Mouse (Mus musculus) liver, embryonic 13.5 days (tissue): Measurements from ENCODE around the gene Samd13. TPM values are rescaled to one million over a fixed set of nuclear protein-coding genes. Genes with fewer than 3 reads are reported as not detected.

ENCODE experiments used
- ATAC-seq: fragments of 200-750 bp; cut with Nextera tagmentation; 2 replicates; pipeline ENCODE4 v1.8.0; 2017; ENCODE audit warnings: low read depth, mild to moderate bottlenecking, moderate number of reproducible peaks, moderate library complexity
- DNase-seq: peaks from one replicate; pipeline ENCODE4 v3.0.0; 2022
- H3K27ac ChIP-seq: fragments of 300-500 bp; sonication (generic); 2 replicates; pipeline ENCODE4 v1.5.1; 2015; ENCODE audit warnings: moderate library complexity, mild to moderate bottlenecking, inconsistent platforms
- H3K27me3 ChIP-seq: fragments of 300-500 bp; sonication (generic); 2 replicates; pipeline ENCODE4 v1.6.1; 2015; ENCODE audit warnings: mild to moderate bottlenecking, inconsistent platforms
- H3K36me3 ChIP-seq: fragments of 300-500 bp; sonication (generic); 2 replicates; pipeline ENCODE4 v1.6.1; 2015; ENCODE audit warnings: mild to moderate bottlenecking, inconsistent platforms
- H3K4me1 ChIP-seq: fragments of 300-500 bp; sonication (generic); replicated peaks from 2 replicates; pipeline ENCODE4 v1.6.1; 2015; ENCODE audit warnings: inconsistent platforms
- H3K4me2 ChIP-seq: fragments of 300-500 bp; sonication (generic); 2 replicates; pipeline ENCODE4 v1.6.1; 2015; ENCODE audit warnings: inconsistent platforms, mild to moderate bottlenecking, moderate library complexity
- H3K4me3 ChIP-seq: fragments of 300-500 bp; sonication (generic); replicated peaks from 2 replicates; pipeline ENCODE4 v1.5.1; 2015; ENCODE audit warnings: mild to moderate bottlenecking, inconsistent platforms
- H3K9ac ChIP-seq: fragments of 300-500 bp; sonication (generic); 2 replicates; pipeline ENCODE4 v1.6.1; 2015; ENCODE audit warnings: mild to moderate bottlenecking, inconsistent platforms
- H3K9me3 ChIP-seq: fragments of 300-500 bp; sonication (generic); replicated peaks from 2 replicates; pipeline ENCODE4 v1.6.1; 2016; ENCODE audit warnings: inconsistent platforms
- WGBS: fragments of 180-500 bp; shearing (Covaris S2); methylation state at CpG from one replicate; pipeline ENCODE4 v1.1.7; 2015; ENCODE audit not compliant: insufficient replicate concordance; 5-methylcytosine and 5-hydroxymethylcytosine counted together
- polyA plus RNA-seq: library from polyadenylated mRNA; unstranded; fragments of >200 nt; fragmentation: Nextera tagmentation; extraction: Ambion mirVana; gene quantifications from 2 replicates; pipeline ENCODE4 v1.2.1, GENCODE M21; 2015

The Samd13 gene
- polyA plus RNA-seq, 1 experiment from 2014 or later: 0.22 TPM

- Histone ChIP-seq H3K9me3 (no peaks in the 10 kb centered on the region), H3K36me3 (no peaks in the 10 kb centered on the region), H3K4me3 (no peak overlapping the region), H3K27ac (no peak overlapping the region), H3K4me1 (no peaks in the 10 kb centered on the region), H3K9ac (no peak overlapping the region), H3K4me2 (no peak overlapping the region), H3K27me3 (no peaks in the 10 kb centered on the region)
- ATAC-seq (no peak), DNase-seq (no peak)
- WGBS: 48% methylated on average over 4 of the region's 4 CpGs
These were observed 43.5 kb downstream of the Samd13 start for GRCm38 (mm10) chr3:146641818-146642427.

DNA sequence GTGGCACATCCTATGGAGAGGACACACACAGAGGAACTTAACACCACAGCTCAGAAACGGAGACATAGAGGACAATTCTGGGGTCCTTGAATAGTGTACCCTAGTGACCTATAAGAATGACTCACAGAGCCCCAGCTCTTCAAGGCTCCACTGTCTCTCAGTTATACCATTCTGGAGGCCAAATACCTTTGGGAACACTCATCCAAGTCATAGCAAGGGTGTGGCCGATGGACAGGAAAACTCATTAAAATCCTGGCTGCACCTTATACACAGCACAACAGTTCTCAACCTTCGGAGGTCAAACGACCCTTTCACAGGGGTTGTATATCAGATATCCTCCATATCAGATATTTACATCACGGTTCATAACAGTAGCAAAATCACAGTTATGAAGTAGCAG, 52.9 kb downstream of the Samd13 start:
- Histone ChIP-seq H3K36me3 (no peaks in the 10 kb centered on the region), H3K9me3 (no peaks in the 10 kb centered on the region), H3K27me3 (no peaks in the 10 kb centered on the region), H3K27ac (no peak overlapping the region), H3K9ac (no peak overlapping the region), H3K4me3 (no peak overlapping the region), H3K4me2 (no peak overlapping the region), H3K4me1 (no peaks in the 10 kb centered on the region; the same call in 1 of the 2 replicates)
- no peak for ATAC-seq
- WGBS: 63% methylated on average over 5 of the region's 5 CpGs
- no peak for DNase-seq

- ATAC-seq (no peak), DNase-seq (no peak)
- no peak overlapping the region for H3K4me2 ChIP-seq
- no peak overlapping the region for H3K4me3 ChIP-seq
- H3K36me3 ChIP-seq: no peaks in the 10 kb centered on the region
- no peak overlapping the region for H3K9ac ChIP-seq
- H3K9me3 ChIP-seq: no peaks in the 10 kb centered on the region
- 45% methylated on average over 8 of the region's 8 CpGs for WGBS
- no peaks in the 10 kb centered on the region for H3K27me3 ChIP-seq
- H3K27ac ChIP-seq: no peak overlapping the region
- H3K4me1 ChIP-seq: no peaks in the 10 kb centered on the region; the same call in 1 of the 2 replicates
These were observed 57.0 kb downstream of the Samd13 start for GRCm38 (mm10) chr3:146628227-146628982.

- H3K36me3 ChIP-seq: no peaks in the 10 kb centered on the region
- no peak for DNase-seq
- ATAC-seq: no peak
- no peak overlapping the region for H3K27ac ChIP-seq
- no peaks in the 10 kb centered on the region; the same call in 1 of the 2 replicates for H3K4me1 ChIP-seq
- no peak overlapping the region for H3K4me3 ChIP-seq
- no peak overlapping the region for H3K4me2 ChIP-seq
- H3K9ac ChIP-seq: no peak overlapping the region
- no peaks in the 10 kb centered on the region for H3K27me3 ChIP-seq
- H3K9me3 ChIP-seq: no peaks in the 10 kb centered on the region
- WGBS: 76% methylated on average over 4 of the region's 4 CpGs
These were observed 59.6 kb downstream of the Samd13 start for GRCm38 (mm10) chr3:146625766-146626165.

GRCm38 (mm10) chr3:146621966-146622365, 63.4 kb downstream of the Samd13 start:
- H3K4me1 ChIP-seq: peaks cover 11% of the 10 kb centered on the region
- WGBS: 73% methylated on average over 11 of the region's 11 CpGs
- no peak for ATAC-seq

GRCm38 (mm10) chr3:146620555-146621249, 64.7 kb downstream of the Samd13 start:
- ATAC-seq (no peak), DNase-seq (no peak)
- no peaks in the 10 kb centered on the region for H3K9me3 ChIP-seq
- peaks cover 11% of the 10 kb centered on the region for H3K4me1 ChIP-seq
- H3K4me3 ChIP-seq: no peak overlapping the region
- no peak overlapping the region for H3K27ac ChIP-seq
- H3K9ac ChIP-seq: no peak overlapping the region
- no peaks in the 10 kb centered on the region for H3K36me3 ChIP-seq
- no peaks in the 10 kb centered on the region for H3K27me3 ChIP-seq
- WGBS: 65% methylated on average over 14 of the region's 14 CpGs
- no peak overlapping the region for H3K4me2 ChIP-seq

More at GRCm38 (mm10) chr3:146621966-146622365, 63.4 kb downstream of the Samd13 start:
- H3K27me3 ChIP-seq: no peaks in the 10 kb centered on the region
- no peak for DNase-seq
- H3K27ac ChIP-seq: no peak overlapping the region
- H3K9me3 ChIP-seq: no peaks in the 10 kb centered on the region
- H3K36me3 ChIP-seq: no peaks in the 10 kb centered on the region
- no peak overlapping the region for H3K4me3 ChIP-seq
- no peak overlapping the region for H3K9ac ChIP-seq
- H3K4me2 ChIP-seq: no peak overlapping the region

DNA sequence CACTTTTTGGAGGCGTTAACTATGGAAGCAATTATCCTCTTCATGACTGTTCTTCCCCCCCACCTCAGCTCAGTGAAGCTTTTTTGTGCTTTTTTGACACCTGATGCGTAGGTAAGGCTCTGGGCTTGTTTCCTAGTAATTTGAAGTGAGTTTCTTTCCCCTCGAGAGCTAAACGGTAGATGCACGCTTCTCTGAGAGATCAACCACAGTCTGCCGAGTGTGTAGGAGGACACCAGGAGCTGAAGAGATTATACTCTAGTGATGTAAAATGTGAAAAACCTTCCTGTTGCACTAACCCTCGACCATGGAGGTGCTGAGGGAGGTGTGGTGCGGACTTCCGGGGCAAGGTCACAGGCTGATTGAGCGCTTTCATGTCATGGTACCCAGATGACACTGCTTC, 65.3 kb downstream of the Samd13 start:
- Histone ChIP-seq H3K4me1 (peaks cover 15% of the 10 kb centered on the region), H3K9me3 (no peaks in the 10 kb centered on the region), H3K36me3 (no peaks in the 10 kb centered on the region), H3K27ac (no peak overlapping the region), H3K4me3 (no peak overlapping the region), H3K9ac (no peak overlapping the region), H3K4me2 (no peak overlapping the region), H3K27me3 (no peaks in the 10 kb centered on the region)
- DNase-seq (no peak), ATAC-seq (no peak)
- WGBS: 74% methylated on average over 10 of the region's 10 CpGs

GRCm38 (mm10) chr3:146618357-146618756, 67.0 kb downstream of the Samd13 start:
- ATAC-seq: peak; percentile 59
- H3K9ac ChIP-seq: no peak overlapping the region
- 32% methylated on average over 4 of the region's 4 CpGs for WGBS
- no peaks in the 10 kb centered on the region for H3K27me3 ChIP-seq
- no peak overlapping the region for H3K4me2 ChIP-seq
- H3K9me3 ChIP-seq: no peaks in the 10 kb centered on the region
- peaks cover 15% of the 10 kb centered on the region for H3K4me1 ChIP-seq
- no peaks in the 10 kb centered on the region for H3K36me3 ChIP-seq
- no peak overlapping the region for H3K4me3 ChIP-seq
- no peak overlapping the region for H3K27ac ChIP-seq
- DNase-seq: no peak

- Histone ChIP-seq H3K27me3 (no peaks in the 10 kb centered on the region), H3K4me1 (peaks cover 15% of the 10 kb centered on the region), H3K4me3 (no peak overlapping the region), H3K9ac (no peak overlapping the region), H3K4me2 (no peak overlapping the region), H3K27ac (no peak overlapping the region), H3K9me3 (no peaks in the 10 kb centered on the region), H3K36me3 (no peaks in the 10 kb centered on the region)
- ATAC-seq (peak; percentile 65), DNase-seq (no peak)
These were observed 67.4 kb downstream of the Samd13 start for GRCm38 (mm10) chr3:146617946-146618345.

GRCm38 (mm10) chr3:146616533-146617283, 68.7 kb downstream of the Samd13 start:
- ATAC-seq (no peak), DNase-seq (no peak)
- Histone ChIP-seq H3K36me3 (no peaks in the 10 kb centered on the region), H3K4me3 (no peak overlapping the region), H3K9me3 (no peaks in the 10 kb centered on the region), H3K9ac (no peak overlapping the region), H3K27me3 (no peaks in the 10 kb centered on the region), H3K4me1 (peaks cover 15% of the 10 kb centered on the region), H3K4me2 (no peak overlapping the region), H3K27ac (no peak overlapping the region)
- 55% methylated on average over 5 of the region's 5 CpGs for WGBS

GRCm38 (mm10) chr3:146615496-146615895, 69.9 kb downstream of the Samd13 start, which contains the start of gene Dnase2b:
Dnase2b (minus strand) TSS chr3:146615596.
- WGBS: 56% methylated on average over 4 of the region's 4 CpGs
- Histone ChIP-seq H3K36me3 (no peaks in the 10 kb centered on the region), H3K4me3 (no peak within 1 kb of the TSS), H3K4me1 (peaks cover 15% of the 10 kb centered on the region), H3K9ac (no peak within 1 kb of the TSS), H3K9me3 (no peaks in the 10 kb centered on the region), H3K27me3 (no peaks in the 10 kb centered on the region), H3K27ac (no peak within 1 kb of the TSS), H3K4me2 (no peak within 1 kb of the TSS)
- ATAC-seq: no peak
- DNase-seq: no peak
